Mouse (Mus musculus) bone marrow macrophage, adult 2 months (primary cell): ENCODE measurements around the gene 1810049J17Rik.

Experiments
- CTCF ChIP-seq: IDR thresholded peaks from 2 replicates; pipeline ENCODE4 v1.5.1; 2012; ENCODE audit warnings: low read depth, mild to moderate bottlenecking, low read length, moderate library complexity
- POLR2A ChIP-seq: IDR thresholded peaks from 2 replicates; pipeline ENCODE4 v1.6.1; 2012; ENCODE audit warnings: mild to moderate bottlenecking, low read depth, low read length, borderline replicate concordance

GRCm38 (mm10) chr15:12324326-12324725, 2.6 kb upstream of the 1810049J17Rik start:
- TF ChIP-seq CTCF, result no peak
- TF ChIP-seq POLR2A, result no peak
